20 mouse cellular contexts compared by ENCODE assay signal in the genomic region with DNA sequence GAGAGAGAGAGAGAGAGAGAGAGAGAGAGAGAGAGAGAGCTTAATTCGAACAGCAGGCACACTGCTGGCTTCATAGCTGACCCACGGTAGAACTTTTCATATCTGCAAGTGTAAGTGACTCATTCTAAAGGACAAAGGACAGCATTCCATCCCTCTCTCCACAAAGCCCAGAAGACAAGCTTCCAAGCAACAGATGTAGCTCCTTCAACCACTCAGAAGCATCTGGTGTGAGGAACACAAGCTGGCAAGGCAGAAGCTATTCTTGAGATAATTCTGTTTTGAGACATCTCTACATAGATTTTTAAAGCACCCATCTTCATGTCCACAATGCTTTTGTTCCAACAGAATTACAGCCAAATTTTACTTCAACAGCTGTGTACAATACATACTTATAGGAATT.
DNase-seq lines count a peak whose midpoint lies in the region; ATAC-seq lines count a peak whose summit lies in the region.
"Had no signal": no experiment of that assay in that cellular context is flagged by ENCODE, and none has a peak within 500 bp of the region (broad histone marks: within the 10 kb centered on the region; RNA-seq: fewer than 3 reads in every experiment).

No protein-coding gene starts in this region.

- no peak overlapping the region for H3K27ac ChIP-seq in heart, embryonic 12.5 days (ENCODE audit: poor library complexity, severe bottlenecking)
- no peak overlapping the region for H3K27ac ChIP-seq in forebrain, embryonic 11.5 days (ENCODE audit: low read depth, low read length)
- H3K27ac ChIP-seq: embryonic facial prominence, embryonic 13.5 days; heart, embryonic 13.5 days; midbrain, embryonic 12.5 days; neural tube, embryonic 15.5 days; stomach, embryonic 15.5 days had no signal

- no peaks in the 10 kb centered on the region for H3K9me3 ChIP-seq in heart, embryonic 12.5 days (replicated peaks)
- H3K9me3 ChIP-seq in forebrain, embryonic 11.5 days (ENCODE audit: control insufficient read depth, low read length), result no peaks in the 10 kb centered on the region
- H3K9me3 ChIP-seq: embryonic facial prominence, embryonic 13.5 days; heart, embryonic 13.5 days; midbrain, embryonic 12.5 days; neural tube, embryonic 15.5 days; stomach, embryonic 15.5 days had no signal

- H3K27me3 ChIP-seq in heart, embryonic 12.5 days (replicated peaks), result no peaks in the 10 kb centered on the region
- H3K27me3 ChIP-seq in forebrain, embryonic 11.5 days (ENCODE audit: control insufficient read depth, insufficient read depth, low read length), result no peaks in the 10 kb centered on the region
- H3K27me3 ChIP-seq: embryonic facial prominence, embryonic 13.5 days; heart, embryonic 13.5 days; midbrain, embryonic 12.5 days; neural tube, embryonic 15.5 days; stomach, embryonic 15.5 days had no signal

- DNase-seq in heart, adult 11 months, result peak; percentile 73
- peak; percentile 40 for DNase-seq in Muller cell, postnatal 12 days (ENCODE audit: inconsistent ontology term)
- DNase-seq in layer of hippocampus, adult 8-10 months (ENCODE audit: low spot score in 2 of 2), result peak; percentile 50 to 54
- DNase-seq in left cerebral cortex, postnatal 25 days (ENCODE audit: low spot score in 2 of 2), result peak; percentile 42 to 85
- no peak for DNase-seq in thymus, postnatal 10 days (ENCODE audit: low spot score in 2 of 2)
- DNase-seq in gastrocnemius, postnatal 36 days, result no peak
- no peak for DNase-seq in forebrain, embryonic 11.5 days (ENCODE audit: low spot score)
- DNase-seq: cerebellum, adult 11-12 months; heart, postnatal 4 days; kidney, adult 18-20 months; kidney, postnatal 14 days; lung, adult 18-20 months; thymus, postnatal 25 days had no signal

- no peak overlapping the region for H3K4me3 ChIP-seq in heart, embryonic 12.5 days
- H3K4me3 ChIP-seq in forebrain, embryonic 11.5 days (ENCODE audit: low read depth, low read length), result no peak overlapping the region
- H3K4me3 ChIP-seq: embryonic facial prominence, embryonic 13.5 days; heart, embryonic 13.5 days; midbrain, embryonic 12.5 days; neural tube, embryonic 15.5 days; stomach, embryonic 15.5 days had no signal

- H3K36me3 ChIP-seq in heart, embryonic 12.5 days, result no peaks in the 10 kb centered on the region
- H3K36me3 ChIP-seq in forebrain, embryonic 11.5 days (ENCODE audit: control insufficient read depth, insufficient read depth, low read length), result no peaks in the 10 kb centered on the region
- H3K36me3 ChIP-seq: embryonic facial prominence, embryonic 13.5 days; heart, embryonic 13.5 days; midbrain, embryonic 12.5 days; neural tube, embryonic 15.5 days; stomach, embryonic 15.5 days had no signal

- WGBS in heart, embryonic 12.5 days, result 46% methylated on average over 2 of the region's 2 CpGs
- WGBS in forebrain, embryonic 11.5 days, result 90% methylated on average over 2 of the region's 2 CpGs

- H3K4me1 ChIP-seq in heart, embryonic 12.5 days (replicated peaks), result no peaks in the 10 kb centered on the region
- H3K4me1 ChIP-seq in forebrain, embryonic 11.5 days (replicated peaks; ENCODE audit: control insufficient read depth, insufficient read depth, low read length), result no peaks in the 10 kb centered on the region
- H3K4me1 ChIP-seq: embryonic facial prominence, embryonic 13.5 days; midbrain, embryonic 12.5 days; neural tube, embryonic 15.5 days; stomach, embryonic 15.5 days had no signal

- no peak for ATAC-seq in heart, embryonic 12.5 days (ENCODE audit: insufficient number of reproducible peaks, low FRiP score)
- ATAC-seq in forebrain, embryonic 11.5 days (replicated peaks; ENCODE audit: low FRiP score), result no peak
- ATAC-seq: hindbrain, embryonic 16.5 days had no signal

- intact Hi-C loops in left cerebral cortex, postnatal 25 days (cut with DNase I), result loop anchor here (5.0 to 10.0 kb wide), 2 partner anchors 75 to 748 kb away; no protein-coding TSS in a partner anchor
- intact Hi-C loops in gastrocnemius, postnatal 36 days (cut with DNase I), result no loop called here

- H3K4me2 ChIP-seq in heart, embryonic 12.5 days, result no peak overlapping the region
- no peak overlapping the region for H3K4me2 ChIP-seq in forebrain, embryonic 11.5 days (ENCODE audit: low read depth, low read length, severe bottlenecking)
- H3K4me2 ChIP-seq: embryonic facial prominence, embryonic 13.5 days; heart, embryonic 13.5 days; midbrain, embryonic 12.5 days; neural tube, embryonic 15.5 days; stomach, embryonic 15.5 days had no signal

- H3K9ac ChIP-seq in heart, embryonic 12.5 days, result no peak overlapping the region
- H3K9ac ChIP-seq in forebrain, embryonic 11.5 days (ENCODE audit: low read length), result no peak overlapping the region
- H3K9ac ChIP-seq: embryonic facial prominence, embryonic 13.5 days; heart, embryonic 13.5 days; midbrain, embryonic 12.5 days; neural tube, embryonic 15.5 days; stomach, embryonic 15.5 days had no signal

Comparison
In these comparisons a context has a peak if more than half of its experiments do, and no peak if none do; other contexts are left out.
1. DNase-seq: peak in heart, adult 11 months (single experiment), Muller cell, postnatal 12 days (single experiment), layer of hippocampus, adult 8-10 months (2 of 2) and left cerebral cortex, postnatal 25 days (2 of 2); none in thymus, postnatal 10 days (0 of 2), gastrocnemius, postnatal 36 days (0 of 2) and forebrain, embryonic 11.5 days (single experiment).